Mouse (Mus musculus): ENCODE data around the gene Scd2. TPM values are rescaled to one million over a fixed set of nuclear protein-coding genes. Genes with fewer than 3 reads are reported as not detected.
A peak's percentile ranks its signal among the peaks of the same experiment; 100 is the strongest.

The Scd2 gene
- polyA plus RNA-seq, 2 experiments: 80.4 to 84.0 TPM

DNA sequence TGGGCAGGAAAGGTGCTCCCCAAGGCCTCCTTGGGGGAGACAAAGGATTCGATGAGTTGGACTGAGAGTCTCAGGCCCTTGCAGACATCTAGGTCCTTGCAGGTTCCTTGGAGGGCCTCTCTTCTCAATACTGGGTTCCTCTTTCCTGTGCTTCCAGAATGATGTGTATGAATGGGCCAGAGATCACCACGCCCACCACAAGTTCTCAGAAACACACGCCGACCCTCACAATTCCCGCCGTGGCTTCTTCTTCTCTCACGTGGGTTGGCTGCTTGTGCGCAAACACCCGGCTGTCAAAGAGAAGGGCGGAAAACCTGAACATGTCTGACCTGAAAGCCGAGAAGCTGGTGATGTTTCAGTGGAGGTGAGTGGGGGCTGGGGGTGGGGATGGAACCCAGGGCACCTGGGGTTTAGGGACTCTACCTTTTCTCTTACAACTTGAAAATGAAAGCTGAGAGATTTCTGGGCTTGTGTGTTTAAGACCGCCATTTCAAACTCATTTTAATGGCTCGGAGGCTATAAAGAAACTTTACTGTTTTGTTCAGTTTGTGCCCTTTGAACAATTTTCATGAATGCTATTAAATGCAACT lies 36.0 kb upstream of the Scd2 start:
- Histone ChIP-seq H3K27me3 (ENCODE audit: control insufficient read depth, insufficient read depth, low read length) (no peaks in the 10 kb centered on the region), H3K36me3 (replicated peaks; ENCODE audit: control insufficient read depth, insufficient read depth, low read depth) (no peaks in the 10 kb centered on the region), H3K9me3 (ENCODE audit: control insufficient read depth, low read length) (no peaks in the 10 kb centered on the region), H3K4me3 (ENCODE audit: insufficient read depth in 1 of 2, low read depth in 2 of 2, low read length in 2 of 2) (no peak overlapping the region), H3K4me1 (replicated peaks; ENCODE audit: control insufficient read depth in 2 of 2, insufficient read depth in 2 of 2, low read length in 1 of 2) (no peaks in the 10 kb centered on the region), H3K9ac (replicated peaks) (no peak overlapping the region), H3K4me2 (ENCODE audit: low read depth) (no peak overlapping the region), H3K27ac (no peak overlapping the region)
- WGBS (ENCODE audit: insufficient replicate concordance): 60% methylated on average over 13 of the region's 13 CpGs
- DNase-seq (ENCODE audit: low read depth in 3 of 3, low spot score in 3 of 3): no peak
- no peak for TF ChIP-seq EP300 (IDR thresholded peaks at IDR 0.05; ENCODE audit: low read depth)
- TF ChIP-seq CTCF (IDR thresholded peaks at IDR 0.05; ENCODE audit: low read depth): no peak
- no peak for ATAC-seq (ENCODE audit: insufficient read depth)

DNA sequence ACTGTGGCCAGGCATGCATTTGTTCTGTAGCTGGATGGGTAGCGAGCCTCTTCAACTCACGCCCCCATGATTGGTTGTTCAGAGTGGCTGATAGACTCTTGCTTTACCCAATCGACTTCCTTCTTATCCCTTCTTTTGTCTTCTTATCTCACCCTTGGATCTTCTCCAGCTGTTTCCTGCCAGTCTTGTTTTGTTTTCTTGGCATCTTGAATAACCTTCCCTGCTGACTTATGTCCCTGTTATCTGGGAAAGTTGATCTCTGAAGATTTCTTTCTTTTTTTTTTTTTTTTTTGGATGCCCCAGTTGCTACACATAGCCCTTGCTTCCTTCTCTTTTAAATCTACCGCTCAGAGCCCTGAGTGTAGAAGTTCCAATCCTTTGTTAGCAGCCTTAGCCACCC lies 34.0 kb upstream of the Scd2 start:
- Histone ChIP-seq H3K36me3 (replicated peaks; ENCODE audit: control insufficient read depth, insufficient read depth, low read depth) (no peaks in the 10 kb centered on the region), H3K4me2 (ENCODE audit: low read depth) (no peak overlapping the region), H3K4me3 (ENCODE audit: insufficient read depth in 1 of 2, low read depth in 2 of 2, low read length in 2 of 2) (no peak overlapping the region), H3K9me3 (ENCODE audit: control insufficient read depth, low read length) (no peaks in the 10 kb centered on the region), H3K4me1 (replicated peaks; ENCODE audit: control insufficient read depth in 2 of 2, insufficient read depth in 2 of 2, low read length in 1 of 2) (peaks cover 0 to 5% of the 10 kb centered on the region in 2 experiments; a peak in 3 of 4 replicates), H3K9ac (replicated peaks) (no peak overlapping the region), H3K27me3 (ENCODE audit: control insufficient read depth, insufficient read depth, low read length) (no peaks in the 10 kb centered on the region), H3K27ac (no peak overlapping the region)
- DNase-seq (ENCODE audit: low read depth in 3 of 3, low spot score in 3 of 3) (no peak), ATAC-seq (ENCODE audit: insufficient read depth) (no peak)
- WGBS (ENCODE audit: insufficient replicate concordance): 46% methylated on average over 4 of the region's 4 CpGs
- TF ChIP-seq EP300 (IDR thresholded peaks at IDR 0.05; ENCODE audit: low read depth) (no peak), CTCF (IDR thresholded peaks at IDR 0.05; ENCODE audit: low read depth) (no peak)

DNA sequence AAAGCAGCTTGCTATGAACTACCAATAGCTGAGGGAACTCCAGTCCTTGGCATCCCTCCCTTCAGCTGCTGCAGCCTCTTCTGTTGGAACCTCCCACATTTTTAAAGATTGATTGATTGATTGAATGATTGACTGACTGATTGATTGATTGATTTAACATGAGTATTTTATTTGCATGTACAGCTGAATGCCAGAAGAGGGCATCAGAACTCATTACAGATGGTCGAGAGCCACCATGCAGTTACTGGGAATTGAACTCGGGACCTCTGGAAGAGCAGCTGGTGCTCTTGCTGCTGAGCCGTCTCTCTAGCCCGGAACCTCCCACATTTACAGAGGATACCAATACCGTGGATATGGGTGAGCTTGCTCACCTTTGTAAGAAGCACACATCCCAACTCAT lies 33.0 kb upstream of the Scd2 start:
- Histone ChIP-seq H3K27me3 (ENCODE audit: control insufficient read depth, insufficient read depth, low read length) (no peaks in the 10 kb centered on the region), H3K4me3 (ENCODE audit: insufficient read depth in 1 of 2, low read depth in 2 of 2, low read length in 2 of 2) (no peak overlapping the region), H3K4me1 (replicated peaks; ENCODE audit: control insufficient read depth in 2 of 2, insufficient read depth in 2 of 2, low read length in 1 of 2) (peaks cover 6 to 13% of the 10 kb centered on the region in 2 experiments), H3K9ac (replicated peaks) (no peak overlapping the region), H3K9me3 (ENCODE audit: control insufficient read depth, low read length) (no peaks in the 10 kb centered on the region), H3K4me2 (ENCODE audit: low read depth) (no peak overlapping the region), H3K36me3 (replicated peaks; ENCODE audit: control insufficient read depth, insufficient read depth, low read depth) (no peaks in the 10 kb centered on the region), H3K27ac (no peak overlapping the region)
- WGBS (ENCODE audit: insufficient replicate concordance): 53% methylated on average over 5 of the region's 5 CpGs
- TF ChIP-seq EP300 (IDR thresholded peaks at IDR 0.05; ENCODE audit: low read depth) (no peak), CTCF (IDR thresholded peaks at IDR 0.05; ENCODE audit: low read depth) (peak; percentile 45)
- ATAC-seq (ENCODE audit: insufficient read depth): no peak
- DNase-seq (ENCODE audit: low read depth in 3 of 3, low spot score in 3 of 3): no peak

DNA sequence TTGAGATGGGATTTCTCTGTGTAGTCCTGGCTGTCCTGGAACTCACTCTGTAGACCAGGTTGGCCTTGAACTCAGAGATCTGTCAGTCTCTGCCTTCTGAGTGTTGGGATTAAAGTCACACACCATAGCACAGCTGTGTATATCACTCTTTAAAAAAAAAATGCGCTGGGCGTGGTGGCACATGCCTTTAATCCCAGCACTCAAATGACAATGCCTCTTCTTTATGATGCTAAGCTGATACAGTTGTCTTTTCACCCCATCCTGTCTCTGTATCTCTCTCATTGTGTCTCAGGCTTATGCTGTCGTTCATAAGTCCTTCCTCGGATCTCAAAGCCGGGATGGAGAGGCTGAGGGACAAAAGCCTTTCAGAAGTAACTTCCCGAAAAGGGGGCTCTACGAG lies 31.7 kb upstream of the Scd2 start:
- Histone ChIP-seq H3K27ac (no peak overlapping the region), H3K4me2 (ENCODE audit: low read depth) (no peak overlapping the region), H3K9me3 (ENCODE audit: control insufficient read depth, low read length) (no peaks in the 10 kb centered on the region), H3K9ac (replicated peaks) (no peak overlapping the region), H3K36me3 (replicated peaks; ENCODE audit: control insufficient read depth, insufficient read depth, low read depth) (no peaks in the 10 kb centered on the region), H3K4me1 (replicated peaks; ENCODE audit: control insufficient read depth in 2 of 2, insufficient read depth in 2 of 2, low read length in 1 of 2) (peaks cover 18 to 25% of the 10 kb centered on the region in 2 experiments), H3K27me3 (ENCODE audit: control insufficient read depth, insufficient read depth, low read length) (no peaks in the 10 kb centered on the region), H3K4me3 (ENCODE audit: insufficient read depth in 1 of 2, low read depth in 2 of 2, low read length in 2 of 2) (no peak overlapping the region)
- TF ChIP-seq EP300 (IDR thresholded peaks at IDR 0.05; ENCODE audit: low read depth) (no peak), CTCF (IDR thresholded peaks at IDR 0.05; ENCODE audit: low read depth) (no peak)
- DNase-seq (ENCODE audit: low read depth in 3 of 3, low spot score in 3 of 3): no peak
- 71% methylated on average over 7 of the region's 7 CpGs for WGBS (ENCODE audit: insufficient replicate concordance)
- no peak for ATAC-seq (ENCODE audit: insufficient read depth)

DNA sequence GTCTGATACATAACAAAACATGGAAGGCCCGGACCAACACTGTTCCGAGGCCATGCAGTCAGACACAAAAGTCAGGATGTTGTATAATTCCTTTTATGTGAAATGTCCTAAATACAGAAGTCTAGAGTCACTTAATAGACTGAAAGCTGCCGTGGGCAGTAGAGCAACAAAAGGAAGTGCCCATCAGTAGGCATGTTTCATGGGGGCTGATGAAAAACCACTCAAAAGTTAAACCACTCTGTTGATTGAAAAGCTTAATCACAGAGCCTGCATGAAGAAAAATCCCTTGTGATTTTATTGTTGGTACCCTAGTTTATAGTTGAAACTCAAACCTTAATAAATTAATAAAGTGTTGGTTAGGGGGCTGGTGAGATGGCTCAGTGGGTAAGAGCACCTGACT lies 29.9 kb upstream of the Scd2 start:
- ATAC-seq (ENCODE audit: insufficient read depth): no peak
- H3K4me1 ChIP-seq (replicated peaks; ENCODE audit: control insufficient read depth in 2 of 2, insufficient read depth in 2 of 2, low read length in 1 of 2): peaks cover 23 to 30% of the 10 kb centered on the region in 2 experiments
- H3K9ac ChIP-seq (replicated peaks): no peak overlapping the region
- no peaks in the 10 kb centered on the region for H3K27me3 ChIP-seq (ENCODE audit: control insufficient read depth, insufficient read depth, low read length)
- DNase-seq (ENCODE audit: low read depth in 3 of 3, low spot score in 3 of 3): no peak
- WGBS (ENCODE audit: insufficient replicate concordance): 71% methylated on average over 3 of the region's 3 CpGs
- no peak for TF ChIP-seq EP300 (IDR thresholded peaks at IDR 0.05; ENCODE audit: low read depth)
- no peak for TF ChIP-seq CTCF (IDR thresholded peaks at IDR 0.05; ENCODE audit: low read depth)
- H3K9me3 ChIP-seq (ENCODE audit: control insufficient read depth, low read length): no peaks in the 10 kb centered on the region
- H3K36me3 ChIP-seq (replicated peaks; ENCODE audit: control insufficient read depth, insufficient read depth, low read depth): no peaks in the 10 kb centered on the region
- no peak overlapping the region for H3K4me3 ChIP-seq (ENCODE audit: insufficient read depth in 1 of 2, low read depth in 2 of 2, low read length in 2 of 2)
- no peak overlapping the region for H3K27ac ChIP-seq
- no peak overlapping the region for H3K4me2 ChIP-seq (ENCODE audit: low read depth)

Data from liver, embryonic 14.5 days (tissue).